Mouse (Mus musculus) midbrain, embryonic 12.5 days (tissue): ENCODE results near the gene Ak1. TPM values are rescaled to one million over a fixed set of nuclear protein-coding genes. Genes with fewer than 3 reads are reported as not detected.

Source experiments
- ATAC-seq: fragments of 200-750 bp; cut with Nextera tagmentation; 2 replicates; pipeline ENCODE4 v1.8.0; 2017; ENCODE audit warnings: low read depth, moderate TSS enrichment, moderate library complexity; ENCODE audit not compliant: low FRiP score
- H3K27ac ChIP-seq: fragments of 300-500 bp; sonication (generic); replicated peaks from 2 replicates; pipeline ENCODE4 v1.5.1; 2016; ENCODE audit warnings: mild to moderate bottlenecking
- H3K27me3 ChIP-seq: fragments of 300-500 bp; sonication (generic); 2 replicates; pipeline ENCODE4 v1.6.1; 2016; ENCODE audit warnings: mild to moderate bottlenecking
- H3K36me3 ChIP-seq: fragments of 300-500 bp; sonication (generic); 2 replicates; pipeline ENCODE4 v1.6.1; 2016
- H3K4me1 ChIP-seq: fragments of 300-500 bp; sonication (generic); 2 replicates; pipeline ENCODE4 v1.6.1; 2016
- H3K4me2 ChIP-seq: fragments of 300-500 bp; sonication (generic); replicated peaks from 2 replicates; pipeline ENCODE4 v1.6.1; 2016; ENCODE audit warnings: mild to moderate bottlenecking, moderate library complexity
- H3K4me3 ChIP-seq: fragments of 300-500 bp; sonication (generic); 2 replicates; pipeline ENCODE4 v1.5.1; 2016; ENCODE audit warnings: mild to moderate bottlenecking
- H3K9ac ChIP-seq: fragments of 300-500 bp; sonication (generic); replicated peaks from 2 replicates; pipeline ENCODE4 v1.6.1; 2016; ENCODE audit warnings: mild to moderate bottlenecking, moderate library complexity
- H3K9me3 ChIP-seq: fragments of 300-500 bp; sonication (generic); 2 replicates; pipeline ENCODE4 v1.6.1; 2016; ENCODE audit warnings: mild to moderate bottlenecking
- WGBS: fragments of 180-500 bp; shearing (Covaris S2); methylation state at CpG from one replicate; pipeline ENCODE4 v1.1.7; 2016; 5-methylcytosine and 5-hydroxymethylcytosine counted together
- microRNA counts: library from miRNA; unstranded; fragments of <30 nt; microRNA quantifications from one replicate; lab custom pipeline; 2017
- microRNA-seq: library from miRNA; unstranded; fragments of <30 nt; microRNA quantifications from one replicate; pipeline ENCODE4, GENCODE M21; 2017
- polyA plus RNA-seq: library from polyadenylated mRNA; unstranded; fragments of >200 nt; fragmentation: Nextera tagmentation; extraction: Ambion mirVana; gene quantifications from 2 replicates; pipeline ENCODE4 v1.2.1, GENCODE M21; 2016

Ak1 gene
- polyA plus RNA-seq, 1 experiment from 2014 or later = 31.6 TPM

DNA sequence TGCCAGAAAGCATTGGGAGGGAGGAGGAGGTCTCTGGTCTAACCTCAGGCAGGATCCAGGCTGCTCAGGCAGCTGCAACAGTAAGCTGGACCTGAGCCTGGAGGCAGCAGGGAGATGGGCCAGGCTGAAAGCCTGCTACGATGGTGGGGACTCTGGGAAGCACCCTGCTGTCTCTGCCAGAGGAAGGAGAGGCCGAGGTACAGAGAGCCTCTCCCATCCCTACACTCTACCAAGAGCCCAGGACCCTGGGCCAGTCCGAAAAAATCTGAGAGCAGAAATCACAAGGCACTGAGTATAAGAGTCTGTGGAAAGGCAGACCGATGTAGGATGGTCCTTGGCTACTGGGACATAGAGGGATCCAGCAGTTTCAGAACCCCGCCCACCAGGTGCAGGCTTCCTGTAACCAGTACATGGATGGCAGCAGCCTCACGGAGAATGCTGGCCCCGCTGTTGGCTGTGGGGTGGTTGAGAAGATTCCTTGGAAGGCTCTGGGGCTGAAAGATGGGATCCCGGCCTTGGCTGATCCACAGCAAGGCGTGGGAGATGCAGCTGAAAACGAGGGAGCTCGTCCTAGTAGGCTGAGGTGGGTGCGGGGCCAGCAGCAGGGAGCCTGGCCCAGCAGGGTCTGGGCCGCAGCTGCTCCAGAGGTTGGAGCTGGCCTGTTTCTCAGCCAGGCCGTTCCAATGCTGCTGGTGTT is 61.3 kb downstream of the Ak1 start:
- Histone ChIP-seq H3K27me3 (no peaks in the 10 kb centered on the region), H3K4me1 (no peaks in the 10 kb centered on the region), H3K4me3 (no peak overlapping the region), H3K27ac (no peak overlapping the region), H3K36me3 (peaks cover 52% of the 10 kb centered on the region), H3K9ac (no peak overlapping the region), H3K4me2 (no peak overlapping the region), H3K9me3 (no peaks in the 10 kb centered on the region)
- WGBS = 81% methylated on average over 14 of the region's 14 CpGs
- no peak for ATAC-seq

- no peak overlapping the region for H3K9ac ChIP-seq
- no peak overlapping the region for H3K27ac ChIP-seq
- no peak overlapping the region for H3K4me2 ChIP-seq
- ATAC-seq = no peak
- H3K4me3 ChIP-seq = no peak overlapping the region
- H3K9me3 ChIP-seq = no peaks in the 10 kb centered on the region
- H3K4me1 ChIP-seq = no peaks in the 10 kb centered on the region
- peaks cover 53% of the 10 kb centered on the region for H3K36me3 ChIP-seq
- WGBS = 93% methylated on average over 10 of the region's 10 CpGs
- H3K27me3 ChIP-seq = no peaks in the 10 kb centered on the region
Observed at GRCm38 (mm10) chr2:32683701-32684100, 62.1 kb downstream of the Ak1 start.

MicroRNAs within 50 kb of the gene (microRNA counts, 519-probe panel; counts per million panel counts)
- not detected for microRNA mmu-miR-1954 (lab: Ali Mortazavi, UCI)

Small RNA genes lying within 50 kb of the gene (microRNA-seq; reads per million reads assigned to microRNA genes)
- gene Gm47291 (not detected), gene Mir1954 (not detected)

Other genes starting within 250 kb of the Ak1 start
- gene 1110008P14Rik, start 239.8 kb upstream of the Ak1 start, polyA plus RNA-seq = 57.5 and 61.1 TPM in 2 replicates
- gene Lcn2, start 233.5 kb upstream of the Ak1 start, polyA plus RNA-seq = 0.60 TPM in 2 replicates
- 27.2 and 28.6 TPM in 2 replicates for gene Ptges2, start 225.9 kb upstream of the Ak1 start, polyA plus RNA-seq
- gene Naif1, start 171.3 kb upstream of the Ak1 start, polyA plus RNA-seq = 5.2 and 6.4 TPM in 2 replicates
- gene Slc25a25, start 170.3 kb upstream of the Ak1 start, polyA plus RNA-seq = 40.0 TPM in 2 replicates
- 9.4 and 10.1 TPM in 2 replicates for gene Fam102a, start 86.4 kb upstream of the Ak1 start, polyA plus RNA-seq
- gene Dpm2, start 50.9 kb upstream of the Ak1 start, polyA plus RNA-seq = 109 and 121 TPM in 2 replicates
- 2.7 and 3.1 TPM in 2 replicates for gene Pip5kl1, start 47.0 kb upstream of the Ak1 start, polyA plus RNA-seq
- gene 9430097D07Rik, start 46.1 kb upstream of the Ak1 start, polyA plus RNA-seq = 0.16 and 0.56 TPM in 2 replicates
- gene St6galnac4, start 34.7 kb upstream of the Ak1 start, polyA plus RNA-seq = 16.1 and 17.9 TPM in 2 replicates
- gene St6galnac6, start 22.0 kb upstream of the Ak1 start, polyA plus RNA-seq = 10.6 and 11.2 TPM in 2 replicates
- 27.7 and 29.5 TPM in 2 replicates for gene Eng, start 24.8 kb downstream of the Ak1 start, polyA plus RNA-seq
- 17.9 and 19.1 TPM in 2 replicates for gene Fpgs, start 82.4 kb downstream of the Ak1 start, polyA plus RNA-seq
- gene Cdk9, start 91.3 kb downstream of the Ak1 start, polyA plus RNA-seq = 99.3 and 103 TPM in 2 replicates
- 34.6 and 41.1 TPM in 2 replicates for gene Sh2d3c, start 99.3 kb downstream of the Ak1 start, polyA plus RNA-seq
- gene 6330409D20Rik, start 119.3 kb downstream of the Ak1 start, polyA plus RNA-seq = 2.8 and 3.5 TPM in 2 replicates
- gene Tor2a, start 135.5 kb downstream of the Ak1 start, polyA plus RNA-seq = 50.2 and 53.4 TPM in 2 replicates
- gene Ttc16, start 153.9 kb downstream of the Ak1 start, polyA plus RNA-seq = 0.20 and 0.43 TPM in 2 replicates
- 2.6 and 4.6 TPM in 2 replicates for gene Ptrh1, start 154.0 kb downstream of the Ak1 start, polyA plus RNA-seq
- 0.64 and 1.3 TPM in 2 replicates for gene Cfap157, start 162.7 kb downstream of the Ak1 start, polyA plus RNA-seq
- gene Stxbp1, start 225.5 kb downstream of the Ak1 start, polyA plus RNA-seq = 80.3 and 83.2 TPM in 2 replicates